Mouse (Mus musculus) midbrain, embryonic 15.5 days (tissue): ENCODE results near the gene Gm3336. TPM values are rescaled to one million over a fixed set of nuclear protein-coding genes. Genes with fewer than 3 reads are reported as not detected.

Experiments
- polyA plus RNA-seq: library from polyadenylated mRNA; unstranded; fragments of >200 nt; fragmentation: Nextera tagmentation; extraction: Ambion mirVana; gene quantifications from 2 replicates; pipeline ENCODE4 v1.2.1, GENCODE M21; 2015

The Gm3336 gene
- polyA plus RNA-seq, 1 experiment from 2014 or later, result not detected

Other genes starting within 250 kb of the Gm3336 start
- 31.0 and 31.4 TPM in 2 replicates for gene Klhl26, start 241.6 kb upstream of the Gm3336 start, polyA plus RNA-seq
- gene Tmem59l, start 231.2 kb upstream of the Gm3336 start, polyA plus RNA-seq, result 123 and 141 TPM in 2 replicates
- gene Crlf1, start 225.4 kb upstream of the Gm3336 start, polyA plus RNA-seq, result 2.4 and 2.9 TPM in 2 replicates
- gene Rex1bd, start 211.8 kb upstream of the Gm3336 start, polyA plus RNA-seq, result 164 and 169 TPM in 2 replicates
- gene Uba52, start 207.7 kb upstream of the Gm3336 start, polyA plus RNA-seq, result 587 and 620 TPM in 2 replicates
- gene Fkbp8, start 190.8 kb upstream of the Gm3336 start, polyA plus RNA-seq, result 450 and 462 TPM in 2 replicates
- gene Kxd1, start 190.6 kb upstream of the Gm3336 start, polyA plus RNA-seq, result 46.4 and 51.7 TPM in 2 replicates
- 18.6 and 19.9 TPM in 2 replicates for gene Ell, start 179.1 kb upstream of the Gm3336 start, polyA plus RNA-seq
- gene Isyna1, start 124.2 kb upstream of the Gm3336 start, polyA plus RNA-seq, result 175 and 176 TPM in 2 replicates
- 175 and 189 TPM in 2 replicates for gene Ssbp4, start 109.7 kb upstream of the Gm3336 start, polyA plus RNA-seq
- gene Lrrc25, start 102.4 kb upstream of the Gm3336 start, polyA plus RNA-seq, result 1.2 and 1.6 TPM in 2 replicates
- 0.13 and 0.19 TPM in 2 replicates for gene Gdf15, start 86.1 kb upstream of the Gm3336 start, polyA plus RNA-seq
- gene Pgpep1, start 58.2 kb upstream of the Gm3336 start, polyA plus RNA-seq, result 70.1 and 74.5 TPM in 2 replicates
- gene Lsm4, start 45.3 kb upstream of the Gm3336 start, polyA plus RNA-seq, result 175 and 193 TPM in 2 replicates
- 83.0 and 94.4 TPM in 2 replicates for gene Jund, start 19.6 kb upstream of the Gm3336 start, polyA plus RNA-seq
- gene Iqcn, start 15.1 kb upstream of the Gm3336 start, polyA plus RNA-seq, result 0.05 and 0.14 TPM in 2 replicates
- 0.15 and 0.46 TPM in 2 replicates for gene Pde4c, start 5.2 kb downstream of the Gm3336 start, polyA plus RNA-seq
- 473 and 487 TPM in 2 replicates for gene Rab3a, start 36.1 kb downstream of the Gm3336 start, polyA plus RNA-seq
- gene Mpv17l2, start 42.4 kb downstream of the Gm3336 start, polyA plus RNA-seq, result 36.6 and 38.4 TPM in 2 replicates
- gene Pik3r2, start 58.2 kb downstream of the Gm3336 start, polyA plus RNA-seq, result 113 TPM in 2 replicates
- gene Mast3, start 86.5 kb downstream of the Gm3336 start, polyA plus RNA-seq, result 26.4 and 26.9 TPM in 2 replicates
- gene Il12rb1, start 89.9 kb downstream of the Gm3336 start, polyA plus RNA-seq, result 0.10 and 0.36 TPM in 2 replicates
- 8.1 and 8.6 TPM in 2 replicates for gene Arrdc2, start 121.2 kb downstream of the Gm3336 start, polyA plus RNA-seq
- gene Kcnn1, start 144.7 kb downstream of the Gm3336 start, polyA plus RNA-seq, result 19.0 and 20.6 TPM in 2 replicates
- gene Ccdc124, start 155.4 kb downstream of the Gm3336 start, polyA plus RNA-seq, result 173 and 180 TPM in 2 replicates
- gene Slc5a5, start 174.2 kb downstream of the Gm3336 start, polyA plus RNA-seq, result 1.9 and 2.0 TPM in 2 replicates
- 2,076 and 2,093 TPM in 2 replicates for gene Rpl18a, start 178.9 kb downstream of the Gm3336 start, polyA plus RNA-seq
- 69.2 and 69.9 TPM in 2 replicates for gene Map1s, start 187.4 kb downstream of the Gm3336 start, polyA plus RNA-seq